Mouse (Mus musculus) intestine, embryonic 14.5 days (tissue): ENCODE measurements around the gene Mrps21. TPM values are rescaled to one million over a fixed set of nuclear protein-coding genes. Genes with fewer than 3 reads are reported as not detected.

Experiments used
- ATAC-seq: fragments of 200-750 bp; cut with Nextera tagmentation; replicated peaks from 2 replicates; pipeline ENCODE4 v1.8.0; 2017; ENCODE audit warnings: low read depth, moderate number of reproducible peaks, moderate TSS enrichment, moderate library complexity; ENCODE audit not compliant: low FRiP score, low TSS enrichment
- DNase-seq: peaks from one replicate; pipeline ENCODE4 v3.0.0-alpha.2; 2018; ENCODE audit warnings: low spot score
- H3K27ac ChIP-seq: fragments of 300-500 bp; sonication (generic); 2 replicates; pipeline ENCODE4 v1.5.1; 2014; ENCODE audit warnings: low read depth, mild to moderate bottlenecking, control low read depth
- H3K27me3 ChIP-seq: fragments of 300-500 bp; sonication (generic); replicated peaks from 2 replicates; pipeline ENCODE4 v1.6.1; 2014; ENCODE audit warnings: low read length, control low read depth; ENCODE audit not compliant: control insufficient read depth, insufficient read depth
- H3K36me3 ChIP-seq: fragments of 300-500 bp; sonication (generic); 2 replicates; pipeline ENCODE4 v1.6.1; 2014; ENCODE audit warnings: low read length, control low read depth; ENCODE audit not compliant: control insufficient read depth, insufficient read depth
- H3K4me1 ChIP-seq: fragments of 300-500 bp; sonication (generic); replicated peaks from 2 replicates; pipeline ENCODE4 v1.6.1; 2014; ENCODE audit warnings: low read length, control low read depth, mixed read lengths; ENCODE audit not compliant: control insufficient read depth, insufficient read depth
- H3K4me2 ChIP-seq: fragments of 300-500 bp; sonication (generic); 2 replicates; pipeline ENCODE4 v1.6.1; 2014; ENCODE audit warnings: low read length
- H3K4me3 ChIP-seq: fragments of 300-500 bp; sonication (generic); 2 replicates; pipeline ENCODE4 v1.5.1; 2014; ENCODE audit warnings: low read depth, low read length, control low read depth, mixed read lengths
- H3K9ac ChIP-seq: fragments of 300-500 bp; sonication (generic); 2 replicates; pipeline ENCODE4 v1.6.1; 2014; ENCODE audit warnings: mild to moderate bottlenecking, low read length
- H3K9me3 ChIP-seq: fragments of 300-500 bp; sonication (generic); 2 replicates; pipeline ENCODE4 v1.6.1; 2016; ENCODE audit warnings: low read length, control low read depth; ENCODE audit not compliant: control insufficient read depth
- WGBS: fragments of 180-500 bp; shearing (Covaris S2); extraction: QIAGEN DNeasy Blood & Tissue Kit; methylation state at CpG from one replicate; pipeline ENCODE4 v1.1.7; 2014; 5-methylcytosine and 5-hydroxymethylcytosine counted together
- polyA plus RNA-seq: library from polyadenylated mRNA; unstranded; fragments of >200 nt; fragmentation: Nextera tagmentation; extraction: Ambion mirVana; gene quantifications from 2 replicates; pipeline ENCODE4 v1.2.1, GENCODE M21; 2014

Mrps21 gene
- polyA plus RNA-seq, 1 experiment from 2014 or later = 343 TPM

- ATAC-seq (no peak), DNase-seq (peak; percentile 78)
- Histone ChIP-seq H3K4me3 (peak overlapping the region; percentile 49), H3K36me3 (0 out of 2 replicates have a peak, but pooled peaks cover 3% of the 10 kb centered on the region), H3K27me3 (no peaks in the 10 kb centered on the region), H3K4me2 (peak overlapping the region; percentile 99), H3K9ac (peak overlapping the region; percentile 40; the same call in 1 of the 2 replicates), H3K4me1 (peaks cover 3% of the 10 kb centered on the region; the same call in 1 of the 2 replicates), H3K27ac (peak overlapping the region; percentile 38; the same call in 1 of the 2 replicates), H3K9me3 (no peaks in the 10 kb centered on the region)
- 2% methylated on average over 24 of the region's 24 CpGs for WGBS
Observed at GRCm38 (mm10) chr3:95882816-95883425, 11.6 kb upstream of the Mrps21 start.

GRCm38 (mm10) chr3:95881979-95882815 lies 10.9 kb upstream of the Mrps21 start, which contains the start of gene Ciart:
Ciart (minus strand) TSS chr3:95882251.
- Histone ChIP-seq H3K9ac (peak within 1 kb of the TSS; percentile 40), H3K27ac (peak within 1 kb of the TSS; percentile 38; the same call in 1 of the 2 replicates)
- WGBS = under 1% methylated on average over 63 of the region's 66 CpGs

GRCm38 (mm10) chr3:95879063-95879462 lies 7.7 kb upstream of the Mrps21 start:
- no peak overlapping the region for H3K4me3 ChIP-seq
- no peaks in the 10 kb centered on the region for H3K36me3 ChIP-seq
- WGBS = 88% methylated on average over 4 of the region's 4 CpGs
- ATAC-seq (no peak), DNase-seq (no peak)
- peaks cover 3% of the 10 kb centered on the region; the same call in 1 of the 2 replicates for H3K4me1 ChIP-seq
- H3K27ac ChIP-seq = no peak overlapping the region
- no peak overlapping the region for H3K4me2 ChIP-seq
- H3K9me3 ChIP-seq = no peaks in the 10 kb centered on the region
- no peak overlapping the region for H3K9ac ChIP-seq
- H3K27me3 ChIP-seq = no peaks in the 10 kb centered on the region

More at GRCm38 (mm10) chr3:95881979-95882815, 10.9 kb upstream of the Mrps21 start, which contains the start of gene Ciart:
- Histone ChIP-seq H3K4me3 (peak within 1 kb of the TSS; percentile 49), H3K4me2 (peak within 1 kb of the TSS; percentile 99), H3K4me1 (peaks cover 3% of the 10 kb centered on the region; the same call in 1 of the 2 replicates), H3K36me3 (no peaks in the 10 kb centered on the region), H3K9me3 (no peaks in the 10 kb centered on the region), H3K27me3 (no peaks in the 10 kb centered on the region)
- DNase-seq (peak; percentile 95), ATAC-seq (peak; percentile 99)

GRCm38 (mm10) chr3:95872048-95872447 lies 729 bp upstream of the Mrps21 start:
- whole genome bisulfite sequencing = 66% methylated on average over 7 of the region's 7 CpGs
- Histone ChIP-seq H3K27ac (0 out of 2 replicates have a peak overlapping the region, but pooled peaks have one; percentile 83), H3K4me1 (peaks cover 12% of the 10 kb centered on the region)

GRCm38 (mm10) chr3:95870976-95871375 lies 343 bp downstream of the Mrps21 start:
- ATAC-seq = no peak; the same call in 1 of the 2 replicates
- 5% methylated on average over 15 of the region's 15 CpGs for WGBS
- H3K27ac ChIP-seq = peak overlapping the region; percentile 83

More at GRCm38 (mm10) chr3:95872048-95872447, 729 bp upstream of the Mrps21 start:
- peak overlapping the region; percentile 80 for H3K4me2 ChIP-seq
- ATAC-seq (no peak), DNase-seq (no peak)
- peak overlapping the region; percentile 82 for H3K9ac ChIP-seq
- peak overlapping the region; percentile 80 for H3K4me3 ChIP-seq
- H3K36me3 ChIP-seq = peaks cover 23% of the 10 kb centered on the region
- no peaks in the 10 kb centered on the region for H3K9me3 ChIP-seq
- no peaks in the 10 kb centered on the region for H3K27me3 ChIP-seq

GRCm38 (mm10) chr3:95867408-95867807 lies 3.9 kb downstream of the Mrps21 start:
- H3K36me3 ChIP-seq = peaks cover 47% of the 10 kb centered on the region
- ATAC-seq = no peak
- WGBS = 97% methylated on average over 2 of the region's 2 CpGs

More at GRCm38 (mm10) chr3:95870976-95871375, 343 bp downstream of the Mrps21 start:
- no peak for DNase-seq
- peak overlapping the region; percentile 80 for H3K4me2 ChIP-seq
- H3K36me3 ChIP-seq = peaks cover 28% of the 10 kb centered on the region
- H3K4me3 ChIP-seq = peak overlapping the region; percentile 80
- H3K27me3 ChIP-seq = no peaks in the 10 kb centered on the region
- H3K9me3 ChIP-seq = no peaks in the 10 kb centered on the region
- H3K9ac ChIP-seq = peak overlapping the region; percentile 82
- peaks cover 12% of the 10 kb centered on the region for H3K4me1 ChIP-seq

GRCm38 (mm10) chr3:95866071-95866470 lies 5.2 kb downstream of the Mrps21 start:
- 91% methylated on average over 5 of the region's 5 CpGs for WGBS

More at GRCm38 (mm10) chr3:95867408-95867807, 3.9 kb downstream of the Mrps21 start:
- H3K27ac ChIP-seq = no peak overlapping the region
- H3K27me3 ChIP-seq = no peaks in the 10 kb centered on the region
- H3K4me2 ChIP-seq = no peak overlapping the region
- no peak overlapping the region for H3K4me3 ChIP-seq
- H3K9ac ChIP-seq = no peak overlapping the region
- DNase-seq = no peak
- H3K9me3 ChIP-seq = no peaks in the 10 kb centered on the region
- peaks cover 12% of the 10 kb centered on the region for H3K4me1 ChIP-seq

GRCm38 (mm10) chr3:95865571-95865970 lies 5.7 kb downstream of the Mrps21 start:
- no peaks in the 10 kb centered on the region for H3K27me3 ChIP-seq
- no peak for DNase-seq
- WGBS = 94% methylated on average over 20 of the region's 20 CpGs
- peaks cover 50% of the 10 kb centered on the region for H3K36me3 ChIP-seq
- H3K4me1 ChIP-seq = peaks cover 4% of the 10 kb centered on the region; the same call in 1 of the 2 replicates
- H3K9me3 ChIP-seq = no peaks in the 10 kb centered on the region
- H3K4me2 ChIP-seq = no peak overlapping the region
- H3K4me3 ChIP-seq = no peak overlapping the region
- no peak overlapping the region for H3K9ac ChIP-seq
- H3K27ac ChIP-seq = no peak overlapping the region
- ATAC-seq = no peak

More at GRCm38 (mm10) chr3:95866071-95866470, 5.2 kb downstream of the Mrps21 start:
- H3K4me2 ChIP-seq = no peak overlapping the region
- ATAC-seq = no peak
- no peak for DNase-seq
- no peak overlapping the region for H3K27ac ChIP-seq
- peaks cover 50% of the 10 kb centered on the region for H3K36me3 ChIP-seq
- peaks cover 5% of the 10 kb centered on the region; the same call in 1 of the 2 replicates for H3K4me1 ChIP-seq
- no peaks in the 10 kb centered on the region for H3K27me3 ChIP-seq
- H3K9me3 ChIP-seq = no peaks in the 10 kb centered on the region
- no peak overlapping the region for H3K4me3 ChIP-seq
- H3K9ac ChIP-seq = no peak overlapping the region
